Mouse (Mus musculus) embryonic facial prominence, embryonic 11.5 days (tissue): Measurements from ENCODE around the gene Cyp24a1. TPM values are rescaled to one million over a fixed set of nuclear protein-coding genes. Genes with fewer than 3 reads are reported as not detected.

Experiments used
- ATAC-seq: fragments of 200-750 bp; cut with Nextera tagmentation; replicated peaks from 2 replicates; pipeline ENCODE4 v1.8.0; 2017; ENCODE audit warnings: low read depth; ENCODE audit not compliant: insufficient number of reproducible peaks, low FRiP score, low TSS enrichment
- DNase-seq: peaks from one replicate; pipeline ENCODE4 v3.0.0-alpha.2; 2015; ENCODE audit warnings: low spot score
- H3K27ac ChIP-seq: fragments of 300-500 bp; sonication (generic); replicated peaks from 2 replicates; pipeline ENCODE4 v1.5.1; 2014; ENCODE audit warnings: mild to moderate bottlenecking, low read depth, low read length, control low read depth
- H3K27me3 ChIP-seq: fragments of 300-500 bp; sonication (generic); 2 replicates; pipeline ENCODE4 v1.6.1; 2014; ENCODE audit warnings: mild to moderate bottlenecking, low read length, moderate library complexity, mixed read lengths; ENCODE audit not compliant: control insufficient read depth, insufficient read depth
- H3K36me3 ChIP-seq: fragments of 300-500 bp; sonication (generic); replicated peaks from 2 replicates; pipeline ENCODE4 v1.6.1; 2014; ENCODE audit warnings: low read depth, mild to moderate bottlenecking, low read length, moderate library complexity, mixed read lengths; ENCODE audit not compliant: control insufficient read depth, insufficient read depth
- H3K4me1 ChIP-seq: fragments of 300-500 bp; sonication (generic); 2 replicates; pipeline ENCODE4 v1.6.1; 2014; ENCODE audit warnings: low read length, mixed read lengths; ENCODE audit not compliant: control insufficient read depth, insufficient read depth
- H3K4me2 ChIP-seq: fragments of 300-500 bp; sonication (generic); 2 replicates; pipeline ENCODE4 v1.6.1; 2014; ENCODE audit warnings: low read depth, mild to moderate bottlenecking, control low read depth, low read length, moderate library complexity
- H3K4me3 ChIP-seq: fragments of 300-500 bp; sonication (generic); 2 replicates; pipeline ENCODE4 v1.5.1; 2014; ENCODE audit warnings: low read depth, low read length, control low read depth
- H3K9ac ChIP-seq: fragments of 300-500 bp; sonication (generic); replicated peaks from 2 replicates; pipeline ENCODE4 v1.6.1; 2014; ENCODE audit warnings: mild to moderate bottlenecking, control low read depth, low read length
- H3K9me3 ChIP-seq: fragments of 300-500 bp; sonication (generic); replicated peaks from 2 replicates; pipeline ENCODE4 v1.6.1; 2016; ENCODE audit warnings: mild to moderate bottlenecking, low read length, inconsistent platforms, mixed read lengths; ENCODE audit not compliant: control insufficient read depth
- WGBS: fragments of 180-500 bp; shearing (Covaris S2); extraction: QIAGEN DNeasy Blood & Tissue Kit; methylation state at CpG from one replicate; pipeline ENCODE4 v1.1.7; 2014; 5-methylcytosine and 5-hydroxymethylcytosine counted together
- polyA plus RNA-seq: library from polyadenylated mRNA; unstranded; fragments of >200 nt; fragmentation: Nextera tagmentation; extraction: Ambion mirVana; gene quantifications from 2 replicates; pipeline ENCODE4 v1.2.1, GENCODE M21; 2014

The Cyp24a1 gene
- polyA plus RNA-seq, 1 experiment from 2014 or later: not detected

DNA sequence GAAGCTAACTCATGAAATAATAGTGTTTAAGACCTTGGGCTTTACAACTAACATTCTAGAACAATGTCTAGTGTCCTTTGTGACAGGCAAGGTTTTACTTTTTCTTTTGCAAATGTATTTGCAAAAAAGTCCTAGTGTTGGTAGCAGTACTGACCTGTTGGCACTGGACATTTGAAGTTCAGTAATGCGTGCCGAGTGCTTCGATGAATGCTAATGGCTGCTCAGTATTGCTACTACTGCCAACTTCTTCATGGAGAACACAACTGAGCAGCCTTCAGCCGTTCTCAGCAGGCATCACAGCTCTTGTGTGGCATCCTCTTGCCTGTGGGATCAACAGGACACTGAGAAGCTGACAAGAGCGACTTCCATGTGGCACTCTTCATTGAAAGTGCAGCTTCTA is 22.8 kb downstream of the Cyp24a1 start:
- H3K4me3 ChIP-seq: no peak overlapping the region
- no peaks in the 10 kb centered on the region for H3K9me3 ChIP-seq
- WGBS: 95% methylated on average over 5 of the region's 5 CpGs
- H3K27ac ChIP-seq: no peak overlapping the region
- H3K27me3 ChIP-seq: no peaks in the 10 kb centered on the region
- no peak overlapping the region for H3K9ac ChIP-seq
- no peak overlapping the region for H3K4me2 ChIP-seq
- H3K36me3 ChIP-seq: no peaks in the 10 kb centered on the region
- H3K4me1 ChIP-seq: no peaks in the 10 kb centered on the region
- ATAC-seq: no peak
- no peak for DNase-seq

DNA sequence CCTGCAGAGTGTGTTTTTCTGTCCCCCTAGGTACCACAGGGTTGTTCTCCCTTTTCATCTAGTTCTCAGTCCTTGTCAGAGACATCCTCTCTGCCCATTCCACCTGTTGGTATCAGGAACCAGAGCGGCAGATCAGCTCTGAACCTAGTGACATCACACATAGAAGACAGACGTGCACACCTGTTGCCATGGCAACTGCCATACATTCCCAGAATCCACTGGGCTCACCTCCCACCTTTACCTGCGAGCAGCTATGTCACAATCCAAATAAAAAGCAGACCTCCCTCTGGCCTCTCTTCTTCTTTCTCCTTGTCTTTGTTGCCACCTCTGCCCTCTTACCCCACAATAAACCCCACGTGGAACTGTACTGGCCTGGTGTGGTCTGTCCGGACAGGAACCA is 26.4 kb downstream of the Cyp24a1 start:
- no peaks in the 10 kb centered on the region for H3K9me3 ChIP-seq
- no peak overlapping the region for H3K27ac ChIP-seq
- no peak overlapping the region for H3K4me3 ChIP-seq
- DNase-seq (no peak), ATAC-seq (no peak)
- H3K9ac ChIP-seq: no peak overlapping the region
- H3K4me2 ChIP-seq: no peak overlapping the region
- no peaks in the 10 kb centered on the region for H3K27me3 ChIP-seq
- 80% methylated on average over 5 of the region's 5 CpGs for WGBS
- H3K36me3 ChIP-seq: no peaks in the 10 kb centered on the region
- no peaks in the 10 kb centered on the region for H3K4me1 ChIP-seq

DNA sequence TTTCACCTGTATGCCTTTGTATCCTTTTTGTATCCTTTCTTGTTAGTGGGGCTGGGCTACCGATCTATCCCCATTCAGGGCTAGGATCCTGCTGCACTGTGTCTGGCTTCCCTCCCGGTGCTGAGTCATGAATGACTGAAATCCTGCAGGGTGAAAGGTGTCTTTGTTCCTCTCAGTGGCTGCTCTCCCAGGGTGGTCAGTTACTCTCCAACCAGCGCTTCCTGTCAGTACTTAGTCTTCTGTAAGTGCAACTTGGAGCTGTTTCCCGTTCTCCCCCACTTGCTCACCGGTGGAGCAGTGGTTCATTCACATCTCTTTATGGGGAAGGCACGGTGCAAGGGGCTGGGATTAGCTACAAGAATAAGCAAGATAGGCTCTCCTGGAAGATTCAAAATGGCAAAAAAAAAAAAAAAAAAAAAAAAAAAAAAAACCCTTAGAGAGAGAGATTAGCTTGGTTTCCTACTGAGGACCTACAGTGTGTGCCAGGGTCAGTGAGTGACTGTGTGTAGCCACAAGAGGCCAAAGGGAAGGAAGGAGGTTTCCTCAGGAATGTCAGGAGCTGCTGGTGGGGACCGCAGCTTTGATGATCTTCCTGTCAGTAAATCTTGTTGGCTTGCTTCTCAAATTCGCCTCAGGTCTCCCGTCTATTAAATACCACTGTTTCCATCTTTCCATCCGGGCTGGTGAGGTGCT is 27.2 kb downstream of the Cyp24a1 start:
- H3K4me2 ChIP-seq: no peak overlapping the region
- no peak overlapping the region for H3K27ac ChIP-seq
- no peaks in the 10 kb centered on the region for H3K36me3 ChIP-seq
- no peak overlapping the region for H3K4me3 ChIP-seq
- H3K9ac ChIP-seq: no peak overlapping the region
- no peaks in the 10 kb centered on the region for H3K9me3 ChIP-seq
- ATAC-seq (0 out of 2 replicates have a peak, but pooled peaks have one; percentile 67), DNase-seq (peak; percentile 48)
- H3K27me3 ChIP-seq: no peaks in the 10 kb centered on the region
- 10% methylated on average over 10 of the region's 10 CpGs for WGBS
- no peaks in the 10 kb centered on the region for H3K4me1 ChIP-seq

DNA sequence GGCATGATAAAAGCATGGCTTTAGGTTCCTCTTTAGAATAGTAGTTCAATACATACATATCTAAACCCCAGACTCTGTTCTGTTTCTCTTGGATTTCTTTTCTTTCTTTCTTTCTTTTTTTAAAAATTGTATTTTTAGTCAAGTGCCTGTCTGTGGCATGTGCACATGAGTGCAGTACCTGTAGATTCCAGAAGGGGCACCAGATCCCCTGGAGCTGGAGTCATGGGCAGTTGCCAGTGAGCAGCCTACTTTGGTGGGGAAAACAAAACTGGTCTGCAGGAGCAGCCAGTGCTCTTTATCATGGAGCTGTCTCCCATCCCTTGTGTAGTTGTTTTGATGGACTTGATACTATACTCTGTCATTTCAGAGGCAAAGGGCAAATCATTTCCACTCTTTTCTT is 28.9 kb downstream of the Cyp24a1 start:
- DNase-seq: no peak
- no peaks in the 10 kb centered on the region for H3K36me3 ChIP-seq
- ATAC-seq: no peak
- H3K9ac ChIP-seq: no peak overlapping the region
- no peak overlapping the region for H3K4me3 ChIP-seq
- no peaks in the 10 kb centered on the region for H3K9me3 ChIP-seq
- H3K4me1 ChIP-seq: no peaks in the 10 kb centered on the region
- H3K27me3 ChIP-seq: no peaks in the 10 kb centered on the region
- H3K4me2 ChIP-seq: no peak overlapping the region
- H3K27ac ChIP-seq: no peak overlapping the region

DNA sequence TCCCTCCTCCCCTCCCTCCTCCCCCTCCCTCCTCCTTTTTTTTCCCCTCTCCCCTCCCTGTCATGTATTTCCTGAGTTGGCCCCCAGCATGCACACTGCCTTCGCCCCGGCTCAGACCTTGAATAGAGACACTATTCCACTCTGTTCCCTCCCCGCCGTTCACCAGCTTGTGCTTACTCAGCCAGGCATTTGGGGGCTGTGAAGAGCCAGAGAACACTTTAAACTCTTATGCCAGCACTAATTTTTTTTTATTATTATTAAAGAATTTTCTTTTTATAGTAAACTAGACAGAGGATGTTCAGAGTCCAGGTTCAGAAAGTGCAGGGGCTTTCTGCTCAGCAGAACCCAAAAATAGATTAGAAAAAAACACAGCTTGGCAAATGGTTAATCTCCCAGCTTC is 32.1 kb downstream of the Cyp24a1 start:
- H3K36me3 ChIP-seq: no peaks in the 10 kb centered on the region
- H3K9ac ChIP-seq: no peak overlapping the region
- no peak overlapping the region for H3K27ac ChIP-seq
- no peak for DNase-seq
- 24% methylated on average over 4 of the region's 4 CpGs for WGBS
- peaks cover 2% of the 10 kb centered on the region; the same call in 1 of the 2 replicates for H3K4me1 ChIP-seq
- no peak overlapping the region for H3K4me3 ChIP-seq
- no peak overlapping the region for H3K4me2 ChIP-seq
- no peak for ATAC-seq
- H3K27me3 ChIP-seq: no peaks in the 10 kb centered on the region
- H3K9me3 ChIP-seq: no peaks in the 10 kb centered on the region

DNA sequence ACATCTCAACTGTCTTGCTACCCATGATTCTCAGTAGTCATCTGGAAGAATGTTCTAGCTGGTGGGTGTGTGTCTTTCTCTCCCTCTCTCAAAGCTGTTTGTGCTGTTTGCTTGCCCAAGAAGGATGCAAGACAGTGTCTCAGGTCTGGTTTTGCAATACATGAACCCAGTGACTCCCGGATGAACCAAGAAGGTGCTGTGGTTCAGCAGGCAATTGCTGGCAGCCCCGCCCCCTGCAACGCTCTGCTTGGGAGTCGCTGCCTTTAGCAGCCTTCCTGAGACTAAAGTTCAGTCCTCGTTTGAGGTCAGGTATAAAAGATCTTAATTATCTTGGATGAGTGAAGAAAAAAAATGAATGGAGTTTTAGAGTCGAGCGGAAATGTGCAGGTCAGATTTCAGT is 35.3 kb downstream of the Cyp24a1 start:
- ATAC-seq (no peak), DNase-seq (no peak)
- H3K27ac ChIP-seq: no peak overlapping the region
- 63% methylated on average over 7 of the region's 7 CpGs for WGBS
- H3K4me3 ChIP-seq: no peak overlapping the region
- peaks cover 5% of the 10 kb centered on the region; the same call in 1 of the 2 replicates for H3K4me1 ChIP-seq
- H3K36me3 ChIP-seq: no peaks in the 10 kb centered on the region
- H3K9me3 ChIP-seq: no peaks in the 10 kb centered on the region
- no peak overlapping the region for H3K4me2 ChIP-seq
- H3K9ac ChIP-seq: no peak overlapping the region
- H3K27me3 ChIP-seq: no peaks in the 10 kb centered on the region

DNA sequence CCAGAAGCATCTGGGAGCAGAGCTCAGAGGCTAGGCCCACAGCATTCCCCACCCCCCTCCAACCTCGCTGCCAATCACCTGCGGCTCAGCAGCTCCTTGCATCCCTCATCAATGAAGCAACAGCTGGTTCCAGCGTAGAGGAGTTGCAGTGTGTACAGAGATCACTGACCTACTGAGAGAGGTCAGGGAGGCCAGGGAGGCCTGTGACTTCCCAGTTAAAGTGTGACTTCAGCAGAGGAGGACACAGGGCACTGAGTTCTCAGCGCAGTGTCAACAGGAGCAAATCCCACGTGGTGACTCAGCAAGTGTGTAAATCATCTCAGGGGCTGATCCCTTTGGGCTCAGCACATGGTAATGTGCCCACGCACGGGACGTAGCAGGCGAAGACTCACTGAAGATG is 37.1 kb downstream of the Cyp24a1 start:
- WGBS: 33% methylated on average over 9 of the region's 9 CpGs
- Histone ChIP-seq H3K27me3 (no peaks in the 10 kb centered on the region), H3K9ac (no peak overlapping the region), H3K27ac (no peak overlapping the region), H3K36me3 (no peaks in the 10 kb centered on the region), H3K4me1 (peaks cover 5% of the 10 kb centered on the region; the same call in 1 of the 2 replicates), H3K9me3 (no peaks in the 10 kb centered on the region), H3K4me2 (no peak overlapping the region), H3K4me3 (no peak overlapping the region)
- DNase-seq: peak; percentile 47
- 0 out of 2 replicates have a peak, but pooled peaks have one; percentile 23 for ATAC-seq

DNA sequence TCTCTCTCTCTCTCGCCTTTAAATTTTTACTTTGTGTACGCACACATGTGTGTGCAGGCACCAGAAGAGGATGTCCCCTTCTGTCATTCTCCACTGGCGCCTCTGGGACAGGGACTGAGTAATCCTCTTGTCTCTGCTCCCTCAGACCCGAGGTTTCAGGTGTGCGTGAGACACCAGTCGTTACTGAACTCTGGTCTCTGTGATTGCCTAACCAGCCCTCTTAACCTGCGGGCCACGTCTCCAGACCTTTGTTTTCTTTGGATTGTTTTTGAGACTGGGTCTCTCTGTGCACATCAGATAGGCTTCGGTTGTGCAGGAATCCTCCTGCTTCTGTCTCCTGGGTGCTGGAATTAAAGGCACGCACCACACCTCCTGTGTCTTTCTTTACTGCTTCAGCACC is 37.8 kb downstream of the Cyp24a1 start:
- no peak overlapping the region for H3K27ac ChIP-seq
- 66% methylated on average over 10 of the region's 10 CpGs for WGBS

More for the DNA sequence above, 37.8 kb downstream of the Cyp24a1 start:
- H3K27me3 ChIP-seq: no peaks in the 10 kb centered on the region
- H3K4me3 ChIP-seq: no peak overlapping the region
- H3K9me3 ChIP-seq: no peaks in the 10 kb centered on the region
- no peaks in the 10 kb centered on the region for H3K36me3 ChIP-seq
- H3K4me2 ChIP-seq: no peak overlapping the region
- H3K9ac ChIP-seq: no peak overlapping the region
- H3K4me1 ChIP-seq: peaks cover 5% of the 10 kb centered on the region; the same call in 1 of the 2 replicates
- ATAC-seq (no peak), DNase-seq (no peak)
